Mouse (Mus musculus) ES-E14 (cell line): Measurements from ENCODE around the gene Olfr1396. TPM values are rescaled to one million over a fixed set of nuclear protein-coding genes. Genes with fewer than 3 reads are reported as not detected.

Source experiments
- DNase-seq: peaks from one replicate; pipeline ENCODE4 v3.0.0-alpha.2; 2013; ENCODE audit warnings: low read depth, low spot score
- H3K27ac ChIP-seq: 2 replicates; pipeline ENCODE4 v1.5.1; 2012; ENCODE audit warnings: low read depth, mild to moderate bottlenecking, low read length, moderate library complexity, mixed read lengths; ENCODE audit not compliant: poor library complexity, insufficient read depth, severe bottlenecking
- H3K36me3 ChIP-seq: 2 replicates; pipeline ENCODE4 v1.6.1; 2012; ENCODE audit warnings: mild to moderate bottlenecking, low read length, moderate library complexity, mixed read lengths; ENCODE audit not compliant: control insufficient read depth, poor library complexity, insufficient read depth, severe bottlenecking
- H3K4me1 ChIP-seq, 2 experiments: fragments of 150-350 bp in 1 of 2; sonication (generic) in 1 of 2; 2 replicates each; pipeline ENCODE4 v1.6.1; 2012; ENCODE audit warnings: low read length in 2 of 2, mild to moderate bottlenecking in 1 of 2, mixed read lengths in 1 of 2; ENCODE audit not compliant: control insufficient read depth in 2 of 2, insufficient read depth in 2 of 2, poor library complexity in 1 of 2
- H3K4me3 ChIP-seq, 2 experiments: fragments of 150-350 bp in 1 of 2; sonication (generic) in 1 of 2; 2 replicates each; pipeline ENCODE4 v1.5.1; 2012; ENCODE audit warnings: low read length in 2 of 2, low read depth in 1 of 2, mild to moderate bottlenecking in 1 of 2, mixed read lengths in 1 of 2; ENCODE audit not compliant: insufficient read depth in 1 of 2, poor library complexity in 1 of 2, severe bottlenecking in 1 of 2
- H3K9ac ChIP-seq: 2 replicates; pipeline ENCODE4 v1.6.1; 2012; ENCODE audit warnings: low read depth, mild to moderate bottlenecking, low read length, mixed read lengths; ENCODE audit not compliant: poor library complexity, insufficient read depth, severe bottlenecking
- H3K9me3 ChIP-seq: fragments of 150-350 bp; sonication (generic); 2 replicates; pipeline ENCODE4 v1.6.1; 2012; ENCODE audit warnings: low read depth, mild to moderate bottlenecking, low read length; ENCODE audit not compliant: control insufficient read depth, insufficient read depth
- CHD2 ChIP-seq: IDR thresholded peaks from 2 replicates; pipeline ENCODE4 v1.6.1; 2014; ENCODE audit warnings: mild to moderate bottlenecking, low read depth, low read length, inconsistent platforms
- HCFC1 ChIP-seq: IDR thresholded peaks from 2 replicates; pipeline ENCODE4 v1.6.1; 2012; ENCODE audit warnings: low read length, inconsistent platforms, borderline replicate concordance; ENCODE audit not compliant: insufficient read depth
- MAFK ChIP-seq: IDR thresholded peaks from 2 replicates; pipeline ENCODE4 v1.6.1; 2014; ENCODE audit warnings: mild to moderate bottlenecking, low read depth, low read length, inconsistent platforms; ENCODE audit not compliant: insufficient read depth
- ZC3H11A ChIP-seq: IDR thresholded peaks from 2 replicates; pipeline ENCODE4 v1.6.1; 2012; ENCODE audit warnings: low read depth, mild to moderate bottlenecking, inconsistent platforms, low read length, borderline replicate concordance
- ZNF384 ChIP-seq: IDR thresholded peaks from 2 replicates; pipeline ENCODE4 v1.6.1; 2012; ENCODE audit warnings: low read depth, low read length, inconsistent platforms
- in situ Hi-C, 2 experiments: fragments of 600-800 bp; cut with MboI; formaldehyde crosslinking; loops; one replicate each; pipeline ENCODE4 v1.15.1; 2025; ENCODE audit warnings: low sequenced_read_pairs in 2 of 2, inconsistent platforms in 1 of 2; ENCODE audit not compliant: unreplicated experiment in 2 of 2
- total RNA-seq: library from RNA; depleted of rRNA; stranded (reverse); fragments of 300-350 nt; gene quantifications from 2 replicates; pipeline ENCODE4 v1.2.3, GENCODE M21; 2012

Gene Olfr1396
- total RNA-seq, 1 experiment: not detected

GRCm38 (mm10) chr11:49093861-49094660 lies 20.6 kb downstream of the Olfr1396 start:
- no peak for TF ChIP-seq CHD2
- no peak for TF ChIP-seq ZC3H11A
- no peak overlapping the region for H3K4me3 ChIP-seq
- DNase-seq: no peak
- in situ Hi-C loops: no loop called here
- H3K9me3 ChIP-seq: no peaks in the 10 kb centered on the region
- H3K9ac ChIP-seq: no peak overlapping the region
- no peaks in the 10 kb centered on the region for H3K4me1 ChIP-seq
- no peaks in the 10 kb centered on the region for H3K36me3 ChIP-seq
- no peak overlapping the region for H3K27ac ChIP-seq

GRCm38 (mm10) chr11:49092786-49093185 lies 21.9 kb downstream of the Olfr1396 start:
- no peak for TF ChIP-seq CHD2
- TF ChIP-seq MAFK: no peak
- no peak for TF ChIP-seq ZNF384
- TF ChIP-seq HCFC1: no peak
- no peak for DNase-seq
- no peak overlapping the region for H3K9ac ChIP-seq
- H3K27ac ChIP-seq: no peak overlapping the region
- no peak overlapping the region for H3K4me3 ChIP-seq
- H3K4me1 ChIP-seq: peaks cover 0 to 2% of the 10 kb centered on the region in 2 experiments; a peak in 1 of 4 replicates
- in situ Hi-C loops: no loop called here
- H3K36me3 ChIP-seq: no peaks in the 10 kb centered on the region
- no peaks in the 10 kb centered on the region for H3K9me3 ChIP-seq

DNA sequence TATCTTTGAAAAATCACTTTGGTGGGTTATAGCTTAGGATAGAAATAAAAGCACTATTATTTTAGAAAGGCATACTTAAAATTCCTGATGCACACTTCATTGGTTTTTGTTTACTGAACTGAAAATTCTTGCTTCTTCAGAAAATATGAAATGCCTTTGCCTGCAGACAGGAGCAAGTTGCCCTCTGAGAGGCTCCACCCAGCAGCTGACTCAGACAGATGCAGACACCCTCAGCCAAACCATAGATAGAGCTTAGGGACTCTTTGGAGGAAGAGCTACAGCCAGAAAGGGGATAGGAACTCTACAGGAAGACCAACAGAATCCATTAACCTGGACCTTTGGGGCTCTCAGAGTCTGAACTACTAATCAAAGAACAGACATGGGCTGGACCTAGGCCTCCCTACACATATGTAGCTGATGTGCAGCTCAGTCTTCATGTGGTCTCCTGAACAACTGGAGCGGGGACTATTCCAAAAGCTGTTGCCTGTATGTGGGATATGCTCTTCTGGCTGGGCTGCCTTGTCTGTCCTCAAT lies 22.6 kb downstream of the Olfr1396 start:
- TF ChIP-seq CHD2 (no peak), ZC3H11A (no peak), MAFK (no peak), ZNF384 (no peak), HCFC1 (no peak)

GRCm38 (mm10) chr11:49091171-49091570 lies 23.5 kb downstream of the Olfr1396 start:
- in situ Hi-C loops: no loop called here
- no peaks in the 10 kb centered on the region for H3K9me3 ChIP-seq
- no peak overlapping the region for H3K9ac ChIP-seq
- no peak for DNase-seq
- peaks cover 0 to 3% of the 10 kb centered on the region in 2 experiments; a peak in 1 of 4 replicates for H3K4me1 ChIP-seq
- no peaks in the 10 kb centered on the region for H3K36me3 ChIP-seq
- no peak for TF ChIP-seq ZNF384
- no peak for TF ChIP-seq MAFK
- no peak for TF ChIP-seq HCFC1
- no peak for TF ChIP-seq CHD2
- TF ChIP-seq ZC3H11A: no peak
- no peak overlapping the region for H3K4me3 ChIP-seq
- H3K27ac ChIP-seq: no peak overlapping the region

More for the DNA sequence above, 22.6 kb downstream of the Olfr1396 start:
- Histone ChIP-seq H3K9ac (no peak overlapping the region), H3K4me3 (no peak overlapping the region), H3K4me1 (peaks cover 0 to 3% of the 10 kb centered on the region in 2 experiments; a peak in 1 of 4 replicates), H3K9me3 (no peaks in the 10 kb centered on the region), H3K27ac (no peak overlapping the region), H3K36me3 (no peaks in the 10 kb centered on the region)
- in situ Hi-C loops: no loop called here
- DNase-seq: no peak
